Mouse (Mus musculus): ENCODE results near the gene Zfp646. TPM values are rescaled to one million over a fixed set of nuclear protein-coding genes. Genes with fewer than 3 reads are reported as not detected.

Gene Zfp646
- total RNA-seq, 2 experiments from 2014 or later, result 30.0 to 31.2 TPM

GRCm38 (mm10) chr7:127919290-127919689 is 43.3 kb downstream of the Zfp646 start:
- DNase-seq, result peak; percentile 24 to 46

GRCm38 (mm10) chr7:127921516-127921915 is 45.5 kb downstream of the Zfp646 start:
- peak in 1 of 2 experiments; percentile 50 for DNase-seq

- no peak for DNase-seq
Observed at GRCm38 (mm10) chr7:127922451-127923275, 46.6 kb downstream of the Zfp646 start.

- DNase-seq, result no peak
Observed at GRCm38 (mm10) chr7:127923714-127924113, 47.7 kb downstream of the Zfp646 start.

GRCm38 (mm10) chr7:127925252-127925651 is 49.2 kb downstream of the Zfp646 start:
- DNase-seq, result no peak

- no peak for DNase-seq
Observed at GRCm38 (mm10) chr7:127926066-127926465, 50.0 kb downstream of the Zfp646 start.

- DNase-seq, result no peak
Observed at GRCm38 (mm10) chr7:127926846-127927245, 50.8 kb downstream of the Zfp646 start.

- no peak for DNase-seq
Observed at GRCm38 (mm10) chr7:127927726-127928125, 51.7 kb downstream of the Zfp646 start.

- DNase-seq, result no peak
Observed at GRCm38 (mm10) chr7:127928596-127928995, 52.6 kb downstream of the Zfp646 start.

- DNase-seq, result no peak
Observed at GRCm38 (mm10) chr7:127929923-127930322, 53.9 kb downstream of the Zfp646 start, which contains the start of gene Prss8. Gene Prss8 (minus strand): TSS chr7:127930104.

GRCm38 (mm10) chr7:127930636-127931035 is 54.6 kb downstream of the Zfp646 start:
- no peak for DNase-seq

GRCm38 (mm10) chr7:127931351-127932135 is 55.5 kb downstream of the Zfp646 start:
- DNase-seq, result peak; percentile 70

GRCm38 (mm10) chr7:127932273-127933031 is 56.4 kb downstream of the Zfp646 start:
- no peak for DNase-seq

GRCm38 (mm10) chr7:127934075-127934474 is 58.1 kb downstream of the Zfp646 start:
- no peak for DNase-seq

GRCm38 (mm10) chr7:127935028-127935722 is 59.2 kb downstream of the Zfp646 start:
- peak; percentile 95 to 98 for DNase-seq

Other genes starting within 250 kb of the Zfp646 start
- 100 to 1,000 TPM in 1 of 2 experiments, 10 to 100 TPM in 1; 63.6 to 103 TPM for gene Bcl7c, start 167.3 kb upstream of the Zfp646 start, total RNA-seq (2021)
- 1 to 10 TPM; 3.2 to 4.2 TPM for gene Ctf1, start 163.5 kb upstream of the Zfp646 start, total RNA-seq (2021)
- not detected for gene Ctf2, start 144.1 kb upstream of the Zfp646 start, total RNA-seq (2021)
- 10 to 100 TPM; 13.1 to 13.7 TPM for gene Fbxl19, start 131.7 kb upstream of the Zfp646 start, total RNA-seq (2021)
- 10 to 100 TPM; 27.7 to 36.3 TPM for gene Orai3, start 106.4 kb upstream of the Zfp646 start, total RNA-seq (2021)
- 10 to 100 TPM; 36.0 TPM for gene Setd1a, start 99.6 kb upstream of the Zfp646 start, total RNA-seq (2021)
- gene Gm49388, start 90.6 kb upstream of the Zfp646 start, total RNA-seq (2021), result 1 to 10 TPM; 4.1 to 6.6 TPM
- gene Hsd3b7, start 75.6 kb upstream of the Zfp646 start, total RNA-seq (2021), result 10 to 100 TPM; 30.0 to 53.3 TPM
- gene Stx4a, start 51.9 kb upstream of the Zfp646 start, total RNA-seq (2021), result 100 to 1,000 TPM in 1 of 2 experiments, 10 to 100 TPM in 1; 92.5 to 108 TPM
- gene Stx1b, start 51.7 kb upstream of the Zfp646 start, total RNA-seq (2021), result 1 to 10 TPM; 4.4 to 4.5 TPM
- gene Zfp668, start 607 bp downstream of the Zfp646 start, total RNA-seq (2021), result 1 to 10 TPM; 6.3 to 7.7 TPM
- gene Prss53, start 14.7 kb downstream of the Zfp646 start, total RNA-seq (2021), result 1 to 10 TPM in 1 of 2 experiments, under 1 TPM in 1; 0.49 to 1.7 TPM
- gene Gm21974, start 19.2 kb downstream of the Zfp646 start, total RNA-seq (2021), result not detected
- gene Vkorc1, start 19.4 kb downstream of the Zfp646 start, total RNA-seq (2021), result 10 to 100 TPM; 61.5 to 65.8 TPM
- 100 to 1,000 TPM; 101 to 115 TPM for gene Bckdk, start 27.9 kb downstream of the Zfp646 start, total RNA-seq (2021)
- 10 to 100 TPM; 25.9 to 27.9 TPM for gene Kat8, start 36.3 kb downstream of the Zfp646 start, total RNA-seq (2021)
- gene Prss8, start 53.9 kb downstream of the Zfp646 start, total RNA-seq (2021), result not detected
- 10 to 100 TPM in 1 of 2 experiments, 1 to 10 TPM in 1; 6.7 to 10.7 TPM for gene Prss36, start 70.5 kb downstream of the Zfp646 start, total RNA-seq (2021)
- gene Fus, start 91.2 kb downstream of the Zfp646 start, total RNA-seq (2021), result 100 to 1,000 TPM; 170 to 229 TPM
- gene Pycard, start 117.6 kb downstream of the Zfp646 start, total RNA-seq (2021), result 1 to 10 TPM; 3.6 to 5.4 TPM
- gene Trim72, start 127.7 kb downstream of the Zfp646 start, total RNA-seq (2021), result under 1 TPM in 1 of 2 experiments, not detected in 1; 0.20 TPM
- 1 to 10 TPM; 4.4 to 7.8 TPM for gene Itgam, start 186.4 kb downstream of the Zfp646 start, total RNA-seq (2021)
- gene Gm49368, start 186.5 kb downstream of the Zfp646 start, total RNA-seq (2021), result not detected